Mouse (Mus musculus) embryonic facial prominence, embryonic 10.5 days (tissue): Measurements from ENCODE around the gene Map2k2. TPM values are rescaled to one million over a fixed set of nuclear protein-coding genes. Genes with fewer than 3 reads are reported as not detected.
A peak's percentile ranks its signal among the peaks of the same experiment; 100 is the strongest.

Experiments used
- DNase-seq: peaks from one replicate; pipeline ENCODE4 v3.0.0-alpha.2; 2017; ENCODE audit warnings: low spot score
- H3K27ac ChIP-seq: fragments of 300-500 bp; sonication (generic); replicated peaks from 2 replicates; pipeline ENCODE4 v1.5.1; 2016; ENCODE audit warnings: mild to moderate bottlenecking
- H3K27me3 ChIP-seq: fragments of 300-500 bp; sonication (generic); replicated peaks from 2 replicates; pipeline ENCODE4 v1.6.1; 2016; ENCODE audit warnings: low read depth, mild to moderate bottlenecking; ENCODE audit not compliant: poor library complexity, severe bottlenecking
- H3K36me3 ChIP-seq: fragments of 300-500 bp; sonication (generic); replicated peaks from 2 replicates; pipeline ENCODE4 v1.6.1; 2016; ENCODE audit warnings: mild to moderate bottlenecking, moderate library complexity
- H3K4me1 ChIP-seq: fragments of 300-500 bp; sonication (generic); 2 replicates; pipeline ENCODE4 v1.6.1; 2016
- H3K4me3 ChIP-seq: fragments of 300-500 bp; sonication (generic); 2 replicates; pipeline ENCODE4 v1.5.1; 2016; ENCODE audit warnings: mild to moderate bottlenecking, moderate library complexity
- H3K9me3 ChIP-seq: fragments of 300-500 bp; sonication (generic); 2 replicates; pipeline ENCODE4 v1.6.1; 2016; ENCODE audit warnings: mild to moderate bottlenecking
- WGBS: fragments of 180-500 bp; shearing (Covaris S2); methylation state at CpG from one replicate; pipeline ENCODE4 v1.1.7; 2016; 5-methylcytosine and 5-hydroxymethylcytosine counted together
- polyA plus RNA-seq: library from polyadenylated mRNA; unstranded; fragments of >200 nt; fragmentation: Nextera tagmentation; extraction: Ambion mirVana; gene quantifications from 2 replicates; pipeline ENCODE4 v1.2.1, GENCODE M21; 2016

The Map2k2 gene
- polyA plus RNA-seq, 1 experiment from 2014 or later, result 222 TPM

DNA sequence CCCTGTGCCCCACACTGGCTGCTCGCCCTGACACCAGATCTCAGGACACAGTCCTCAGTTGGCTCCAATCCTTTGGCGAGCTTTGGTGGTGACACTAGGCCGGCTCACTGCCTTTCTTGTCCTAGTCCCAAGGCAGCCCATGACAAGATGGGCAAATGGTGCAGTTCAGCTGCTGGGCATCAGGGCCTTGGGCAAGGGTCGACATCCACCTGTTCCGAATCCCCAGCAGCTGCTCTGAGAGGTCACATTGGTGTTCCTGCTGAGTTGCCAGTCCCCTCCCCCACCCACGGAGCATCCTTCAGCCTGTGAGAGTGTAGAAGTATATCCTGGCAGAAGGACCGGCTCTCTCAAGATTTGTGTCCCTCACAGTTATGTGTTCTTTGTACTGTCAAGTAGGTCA, 14.9 kb downstream of the Map2k2 start:
- Histone ChIP-seq H3K36me3 (peaks cover 93% of the 10 kb centered on the region), H3K4me3 (no peak overlapping the region), H3K4me1 (no peaks in the 10 kb centered on the region), H3K9me3 (no peaks in the 10 kb centered on the region), H3K27me3 (no peaks in the 10 kb centered on the region), H3K27ac (no peak overlapping the region)
- no peak for DNase-seq
- WGBS, result 86% methylated on average over 7 of the region's 7 CpGs

DNA sequence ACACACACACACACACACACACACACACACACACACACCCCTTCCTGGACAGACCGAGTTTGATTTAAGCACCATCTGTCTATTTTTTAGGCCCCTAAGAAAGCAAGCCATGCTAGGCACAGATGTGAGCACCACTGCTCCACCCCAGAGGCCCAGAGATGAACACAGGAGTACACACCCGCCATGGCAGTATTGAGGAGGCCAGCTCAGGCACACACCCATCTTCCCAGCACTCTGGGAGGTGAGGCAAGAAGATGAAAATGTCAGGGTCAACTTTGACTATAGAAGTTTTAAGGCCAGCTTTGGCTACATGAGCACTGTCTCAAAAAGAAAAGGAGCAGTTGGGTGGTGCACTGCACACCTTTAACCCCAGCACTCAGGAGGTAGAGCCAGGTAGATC, 17.2 kb downstream of the Map2k2 start:
- Histone ChIP-seq H3K9me3 (no peaks in the 10 kb centered on the region), H3K4me1 (peaks cover 7% of the 10 kb centered on the region), H3K36me3 (peaks cover 72% of the 10 kb centered on the region), H3K27me3 (peaks cover 8% of the 10 kb centered on the region), H3K27ac (no peak overlapping the region), H3K4me3 (no peak overlapping the region)
- no peak for DNase-seq
- WGBS, result 88% methylated on average over 2 of the region's 2 CpGs

DNA sequence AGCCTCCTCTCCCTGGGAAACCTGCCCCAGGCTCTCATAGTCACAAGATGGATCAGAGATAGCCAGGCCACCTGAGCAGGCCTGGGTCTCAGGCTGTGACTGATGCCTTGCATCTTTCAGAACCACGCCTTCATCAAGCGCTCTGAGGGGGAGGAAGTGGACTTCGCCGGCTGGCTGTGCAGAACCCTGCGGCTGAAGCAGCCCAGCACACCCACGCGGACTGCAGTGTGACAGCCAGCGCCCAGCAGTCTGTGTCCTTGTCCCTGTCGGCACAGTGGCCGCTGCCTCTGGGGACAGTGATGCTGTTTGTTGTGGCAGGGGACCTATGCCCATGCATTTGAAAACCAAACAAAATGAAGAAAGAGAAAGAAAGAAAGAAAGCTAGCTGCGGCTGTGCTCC, 17.8 kb downstream of the Map2k2 start:
- DNase-seq, result no peak
- WGBS, result 89% methylated on average over 11 of the region's 11 CpGs
- Histone ChIP-seq H3K36me3 (peaks cover 66% of the 10 kb centered on the region), H3K9me3 (no peaks in the 10 kb centered on the region), H3K4me1 (peaks cover 13% of the 10 kb centered on the region), H3K27ac (no peak overlapping the region), H3K4me3 (no peak overlapping the region), H3K27me3 (peaks cover 14% of the 10 kb centered on the region)

DNA sequence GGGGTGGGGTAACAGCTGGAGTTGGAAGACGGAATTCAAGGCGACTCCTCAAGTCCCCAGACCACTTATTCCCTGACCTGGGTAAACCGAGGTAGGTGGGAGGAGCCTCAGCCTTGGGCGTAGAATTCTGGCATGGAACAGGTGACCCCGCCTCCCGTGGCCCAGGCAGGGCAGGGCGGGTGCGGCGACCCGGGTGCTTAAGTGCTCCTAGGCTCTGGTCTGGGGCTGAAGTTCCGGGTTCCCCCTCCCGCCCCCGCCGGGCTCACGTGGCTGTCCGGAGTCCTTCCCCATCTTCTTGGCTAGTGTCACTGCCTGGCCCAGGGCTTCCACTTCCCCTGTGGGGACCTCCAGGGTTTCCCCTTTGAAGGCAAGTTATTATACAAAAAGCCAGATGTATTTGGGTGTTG, 28.5 kb downstream of the Map2k2 start:
- H3K9me3 ChIP-seq, result no peaks in the 10 kb centered on the region
- peak overlapping the region; percentile 93; the same call in 1 of the 2 replicates for H3K4me3 ChIP-seq
- WGBS, result 3% methylated on average over 16 of the region's 16 CpGs
- no peak overlapping the region for H3K27ac ChIP-seq
- peak; percentile 53 for DNase-seq
- H3K27me3 ChIP-seq, result peaks cover 67% of the 10 kb centered on the region
- H3K4me1 ChIP-seq, result peaks cover 50% of the 10 kb centered on the region
- peaks cover under 1% of the 10 kb centered on the region; the same call in 1 of the 2 replicates for H3K36me3 ChIP-seq

- peaks cover 58% of the 10 kb centered on the region for H3K27me3 ChIP-seq
- peak; percentile 73 for DNase-seq
- H3K27ac ChIP-seq, result peak within 1 kb of the TSS; percentile 98
- H3K9me3 ChIP-seq, result no peaks in the 10 kb centered on the region
- peaks cover 9% of the 10 kb centered on the region; the same call in 1 of the 2 replicates for H3K36me3 ChIP-seq
- WGBS, result 2% methylated on average over 41 of the region's 41 CpGs
- peak within 1 kb of the TSS; percentile 93 for H3K4me3 ChIP-seq
- H3K4me1 ChIP-seq, result peaks cover 51% of the 10 kb centered on the region
Observed at GRCm38 (mm10) chr10:81134966-81135681, 29.4 kb downstream of the Map2k2 start, which contains the start of gene Zbtb7a. TSS of gene Zbtb7a (plus strand) at chr10:81135220.

GRCm38 (mm10) chr10:81135831-81136705, 30.4 kb downstream of the Map2k2 start:
- H3K36me3 ChIP-seq, result peaks cover 18% of the 10 kb centered on the region; the same call in 1 of the 2 replicates
- no peaks in the 10 kb centered on the region for H3K9me3 ChIP-seq
- WGBS, result under 1% methylated on average over 86 of the region's 86 CpGs
- H3K4me1 ChIP-seq, result peaks cover 60% of the 10 kb centered on the region
- DNase-seq, result peak; percentile 82
- peak overlapping the region; percentile 98 for H3K27ac ChIP-seq
- H3K27me3 ChIP-seq, result peaks cover 48% of the 10 kb centered on the region
- peak overlapping the region; percentile 93 for H3K4me3 ChIP-seq

GRCm38 (mm10) chr10:81136706-81137231, 31.1 kb downstream of the Map2k2 start:
- peaks cover 25% of the 10 kb centered on the region for H3K36me3 ChIP-seq
- H3K4me1 ChIP-seq, result peaks cover 67% of the 10 kb centered on the region
- H3K9me3 ChIP-seq, result no peaks in the 10 kb centered on the region
- WGBS, result under 1% methylated on average over 50 of the region's 50 CpGs
- H3K4me3 ChIP-seq, result peak overlapping the region; percentile 93
- peak overlapping the region; percentile 98 for H3K27ac ChIP-seq
- no peak for DNase-seq
- peaks cover 42% of the 10 kb centered on the region for H3K27me3 ChIP-seq

DNA sequence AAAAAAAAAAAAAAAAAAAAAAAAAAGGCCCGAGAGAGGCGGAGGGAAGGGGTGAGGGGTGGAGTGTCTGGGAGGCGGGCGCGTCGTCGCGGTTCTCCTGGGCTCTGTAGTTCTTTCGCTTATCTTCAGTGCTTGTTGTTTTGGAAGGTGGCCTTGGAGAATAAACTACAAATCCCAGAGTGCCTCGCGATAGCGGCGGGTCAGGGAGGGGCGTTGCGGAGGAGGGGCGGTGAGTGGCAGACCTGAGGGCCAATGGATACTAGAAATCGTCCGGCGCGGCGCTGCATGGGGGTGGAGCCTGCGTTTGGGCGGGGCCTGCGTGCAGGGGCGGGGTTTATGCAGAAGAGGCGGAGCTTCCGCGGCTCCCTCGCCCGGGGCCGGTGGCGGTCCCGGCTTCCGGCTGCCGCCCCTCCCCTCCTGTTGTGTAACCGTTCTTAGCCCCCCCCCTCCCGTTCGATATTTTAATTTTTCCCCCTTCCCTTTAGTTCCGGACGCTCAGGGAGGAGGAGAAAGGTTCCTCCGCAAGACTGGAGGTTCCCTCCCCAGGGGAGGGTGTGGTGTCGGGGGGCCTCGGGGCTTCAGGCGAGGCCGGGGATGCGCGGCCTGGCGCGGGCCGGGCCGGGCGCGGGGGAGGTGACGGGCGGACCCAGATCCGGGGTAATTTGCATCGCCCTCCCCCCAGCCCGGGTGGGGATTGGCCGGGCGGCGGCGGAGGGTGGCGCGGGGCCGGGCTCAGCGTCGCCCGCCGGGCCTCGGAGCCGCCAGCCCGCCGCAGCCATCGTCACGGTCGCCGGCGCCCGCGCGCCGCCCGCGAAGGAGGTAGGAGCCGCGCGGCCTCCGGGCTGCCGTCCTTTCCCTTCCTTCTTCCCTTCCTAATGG, 31.8 kb downstream of the Map2k2 start:
- Histone ChIP-seq H3K4me3 (peak overlapping the region; percentile 93), H3K4me1 (peaks cover 74% of the 10 kb centered on the region), H3K36me3 (peaks cover 32% of the 10 kb centered on the region), H3K27me3 (peaks cover 35% of the 10 kb centered on the region), H3K9me3 (no peaks in the 10 kb centered on the region), H3K27ac (peak overlapping the region; percentile 98)
- WGBS, result under 1% methylated on average over 85 of the region's 89 CpGs
- peak; percentile 100 for DNase-seq

- H3K27me3 ChIP-seq, result peaks cover 29% of the 10 kb centered on the region
- peak overlapping the region; percentile 98 for H3K27ac ChIP-seq
- peaks cover 79% of the 10 kb centered on the region for H3K4me1 ChIP-seq
- DNase-seq, result peak; percentile 61
- under 1% methylated on average over 24 of the region's 24 CpGs for WGBS
- no peaks in the 10 kb centered on the region for H3K9me3 ChIP-seq
- peaks cover 40% of the 10 kb centered on the region for H3K36me3 ChIP-seq
- H3K4me3 ChIP-seq, result peak overlapping the region; percentile 93
Observed at GRCm38 (mm10) chr10:81138131-81138782, 32.5 kb downstream of the Map2k2 start.

DNA sequence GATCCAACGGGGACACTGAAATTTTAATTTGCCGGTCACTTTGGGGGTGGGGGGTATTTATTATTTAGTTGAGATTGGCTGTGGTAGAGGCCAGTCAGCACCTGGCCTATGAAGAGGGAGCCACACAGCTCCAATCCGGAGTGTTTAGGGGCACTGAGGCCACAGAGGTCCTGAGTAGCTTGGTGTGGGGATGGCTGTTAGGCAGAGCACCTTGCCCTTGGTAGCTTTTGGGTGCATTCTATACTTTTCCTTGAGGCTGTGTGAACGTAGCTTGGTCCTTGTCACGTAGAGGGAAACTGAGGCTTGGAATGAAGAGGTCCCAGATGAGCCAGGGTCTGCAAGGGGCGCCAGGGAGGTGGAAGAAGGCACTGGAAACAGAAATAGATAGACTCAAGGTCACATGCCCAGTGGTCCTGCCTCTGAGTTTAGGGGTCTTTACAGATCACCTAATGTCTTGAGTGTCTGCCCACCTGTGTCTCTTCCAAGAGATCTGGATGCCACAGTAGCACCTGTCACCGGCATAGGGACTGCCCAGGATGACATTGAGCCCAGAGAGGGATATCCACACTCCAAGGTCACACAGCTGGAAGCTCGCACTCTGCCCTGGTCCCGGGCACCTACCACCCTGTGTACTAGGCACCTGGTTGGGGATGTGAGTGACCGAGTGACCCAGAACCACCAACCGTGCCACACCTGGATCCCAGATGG, 33.3 kb downstream of the Map2k2 start:
- 57% methylated on average over 11 of the region's 11 CpGs for WGBS
- Histone ChIP-seq H3K27me3 (peaks cover 22% of the 10 kb centered on the region), H3K4me1 (peaks cover 77% of the 10 kb centered on the region), H3K27ac (peak overlapping the region; percentile 98), H3K9me3 (no peaks in the 10 kb centered on the region), H3K36me3 (peaks cover 47% of the 10 kb centered on the region), H3K4me3 (peak overlapping the region; percentile 93)
- no peak for DNase-seq

DNA sequence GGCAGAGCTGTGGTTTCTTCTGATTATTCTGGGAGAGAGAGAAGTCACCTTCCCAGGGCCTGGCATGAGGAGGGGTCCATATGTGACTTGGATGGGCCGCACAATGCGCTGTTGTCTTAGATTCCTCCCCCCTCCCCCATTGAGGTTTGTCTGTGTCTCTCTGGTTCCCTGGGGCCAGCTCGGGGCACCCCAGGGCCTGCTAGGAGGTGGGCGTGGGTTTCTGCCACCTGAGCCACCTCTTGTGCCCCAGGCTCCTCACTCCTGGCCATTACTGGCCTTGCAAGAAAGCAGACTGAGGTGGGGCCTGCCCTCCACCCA, 33.8 kb downstream of the Map2k2 start:
- no peaks in the 10 kb centered on the region for H3K9me3 ChIP-seq
- H3K4me1 ChIP-seq, result peaks cover 72% of the 10 kb centered on the region
- peak overlapping the region; percentile 93 for H3K4me3 ChIP-seq
- DNase-seq, result no peak
- peaks cover 17% of the 10 kb centered on the region for H3K27me3 ChIP-seq
- H3K36me3 ChIP-seq, result peaks cover 52% of the 10 kb centered on the region
- H3K27ac ChIP-seq, result peak overlapping the region; percentile 98
- 62% methylated on average over 4 of the region's 4 CpGs for WGBS
